Mouse (Mus musculus): ENCODE measurements around the gene Axl. TPM values are rescaled to one million over a fixed set of nuclear protein-coding genes. Genes with fewer than 3 reads are reported as not detected.

Gene Axl
- total and polyA plus RNA-seq, 3 experiments = 0.11 to 2.5 TPM; not detected in 1

DNA sequence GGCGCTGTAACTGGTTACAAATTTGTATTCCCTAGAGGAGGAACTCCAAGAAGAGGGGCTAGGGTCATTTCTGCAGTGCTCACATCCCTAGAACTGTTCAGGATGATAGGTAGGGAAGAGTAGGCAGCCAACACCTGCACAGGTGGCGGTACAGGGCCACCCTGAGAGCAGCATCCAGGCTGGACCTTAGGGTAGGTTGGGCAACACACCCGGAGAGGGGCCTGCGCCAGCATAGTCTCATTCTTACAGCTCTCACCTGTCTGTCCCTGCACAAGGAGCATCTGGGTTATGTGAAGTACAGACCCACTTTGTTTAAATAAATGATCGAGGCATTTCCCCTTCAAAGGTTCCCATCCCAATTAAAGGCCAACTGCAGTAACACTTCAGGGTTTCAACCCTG lies 67.7 kb downstream of the Axl start:
- Histone ChIP-seq H3K36me3 (replicated peaks) (peaks cover 80% of the 10 kb centered on the region), H3K4me1 (ENCODE audit: insufficient read depth, low read depth, low read length) (peaks cover 69% of the 10 kb centered on the region), H3K4me3 (ENCODE audit: low read depth, low read length) (no peak overlapping the region), H3K9me3 (replicated peaks) (no peaks in the 10 kb centered on the region), H3K27me3 (ENCODE audit: insufficient read depth, low read length) (no peaks in the 10 kb centered on the region)
- ATAC-seq (ENCODE audit: extremely low read depth, insufficient number of reproducible peaks, low FRiP score, poor library complexity, severe bottlenecking) (no peak), DNase-seq (ENCODE audit: low spot score) (no peak)
- TF ChIP-seq GATA1 (IDR thresholded peaks at IDR 0.05; ENCODE audit: borderline replicate concordance, low read length) (no peak), CTCF (IDR thresholded peaks at IDR 0.05; ENCODE audit: low read depth, low read length) (no peak), GATA2 (IDR thresholded peaks at IDR 0.05; ENCODE audit: borderline replicate concordance, low read depth, low read length) (no peak), TAL1 (conservative IDR thresholded peaks at IDR 0.05; ENCODE audit: low read depth, low read length) (no peak), POLR2AphosphoS5 (IDR thresholded peaks at IDR 0.05; ENCODE audit: insufficient replicate concordance, low read depth, low read length) (no peak)

DNA sequence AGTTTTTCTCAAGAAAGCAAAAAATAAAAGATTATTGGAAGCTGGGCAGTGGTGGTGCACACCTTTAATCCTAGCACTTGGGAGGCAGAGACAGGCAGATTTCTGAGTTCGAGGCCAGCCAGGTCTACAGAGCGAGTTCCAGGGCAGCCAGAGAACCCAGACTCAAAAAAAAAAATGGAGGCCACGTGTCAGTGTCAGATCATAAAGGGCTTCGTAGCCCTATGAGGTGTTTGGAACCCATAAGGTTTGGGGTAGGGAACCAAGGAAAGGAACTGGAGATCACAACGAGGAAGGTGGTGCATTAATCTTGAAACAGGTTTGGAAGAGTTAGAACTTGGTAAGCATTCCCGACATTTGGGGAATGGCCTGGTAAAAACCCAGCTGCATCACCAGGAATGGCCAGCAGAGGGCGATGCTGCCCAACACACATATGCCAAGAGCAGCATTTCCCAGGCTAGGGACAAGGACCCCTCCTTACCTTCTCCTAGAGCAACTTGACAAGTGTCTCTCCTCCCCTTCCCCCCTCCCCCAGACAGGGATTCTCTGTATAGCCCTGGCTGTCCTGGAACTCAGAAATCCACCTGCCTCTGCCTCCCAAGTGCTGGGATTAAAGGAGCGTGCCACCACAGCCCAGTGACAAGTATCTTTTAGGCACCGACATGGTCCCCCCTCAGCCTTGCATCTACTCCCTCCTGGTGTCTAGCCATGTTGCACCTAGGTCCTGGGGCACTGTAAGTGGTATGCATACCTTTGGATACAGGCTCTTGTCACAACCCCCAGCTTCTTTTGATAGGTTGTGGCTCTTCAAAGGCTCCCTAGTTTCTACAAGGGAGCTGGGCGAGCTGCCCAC lies 68.5 kb downstream of the Axl start:
- ATAC-seq (ENCODE audit: extremely low read depth, insufficient number of reproducible peaks, low FRiP score, poor library complexity, severe bottlenecking) (no peak), DNase-seq (ENCODE audit: low spot score) (no peak)
- no peaks in the 10 kb centered on the region for H3K9me3 ChIP-seq (replicated peaks)
- peak; percentile 97 for TF ChIP-seq CTCF (IDR thresholded peaks at IDR 0.05; ENCODE audit: low read depth, low read length)
- TF ChIP-seq POLR2AphosphoS5 (IDR thresholded peaks at IDR 0.05; ENCODE audit: insufficient replicate concordance, low read depth, low read length) = 0 out of 2 replicates have a peak, but pooled peaks have one; percentile 29
- no peak for TF ChIP-seq TAL1 (conservative IDR thresholded peaks at IDR 0.05; ENCODE audit: low read depth, low read length)
- TF ChIP-seq GATA1 (IDR thresholded peaks at IDR 0.05; ENCODE audit: borderline replicate concordance, low read length) = no peak
- TF ChIP-seq GATA2 (IDR thresholded peaks at IDR 0.05; ENCODE audit: borderline replicate concordance, low read depth, low read length) = no peak
- H3K4me3 ChIP-seq (ENCODE audit: low read depth, low read length) = no peak overlapping the region; the same call in 1 of the 2 replicates
- H3K27me3 ChIP-seq (ENCODE audit: insufficient read depth, low read length) = no peaks in the 10 kb centered on the region
- peaks cover 74% of the 10 kb centered on the region for H3K4me1 ChIP-seq (ENCODE audit: insufficient read depth, low read depth, low read length)
- H3K36me3 ChIP-seq (replicated peaks) = peaks cover 80% of the 10 kb centered on the region

DNA sequence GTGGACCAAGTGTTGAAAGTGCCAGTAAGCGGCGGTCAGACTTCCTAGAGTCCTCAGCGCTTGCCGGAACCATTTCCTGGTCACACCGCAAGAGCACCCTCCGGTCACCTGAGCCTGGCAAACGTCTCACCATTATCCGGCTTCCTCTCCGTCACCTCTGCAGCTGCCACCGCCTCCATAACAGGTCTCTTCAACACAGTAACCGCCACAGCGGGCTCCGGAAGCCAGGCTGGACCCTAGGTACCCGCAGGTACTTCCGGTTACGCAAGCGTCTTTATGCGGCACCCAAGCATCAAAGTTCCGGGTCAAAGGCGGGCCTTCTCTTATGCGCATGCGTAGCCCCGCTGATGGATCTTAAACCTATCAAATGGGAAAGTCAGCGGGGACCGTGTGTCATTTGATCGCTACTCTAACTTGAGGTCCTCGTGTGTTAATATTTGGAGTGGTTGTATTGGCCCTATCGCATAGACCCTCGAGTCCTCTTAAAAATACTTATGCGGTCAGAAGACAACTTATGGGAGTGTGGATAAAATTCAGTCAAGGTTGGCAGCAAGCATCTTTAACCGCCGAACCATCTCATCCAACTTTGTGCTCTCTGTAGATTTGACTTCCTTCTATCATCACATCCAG lies 69.6 kb downstream of the Axl start, which contains the start of gene Ccdc97:
Gene Ccdc97 (minus strand): TSS at position 301 of the 630 bp plus-strand sequence.
- H3K4me3 ChIP-seq (ENCODE audit: low read depth, low read length) = peak within 1 kb of the TSS; percentile 74
- DNase-seq (ENCODE audit: low spot score) = peak; percentile 79
- peak; percentile 71 for ATAC-seq (ENCODE audit: extremely low read depth, insufficient number of reproducible peaks, low FRiP score, poor library complexity, severe bottlenecking)
- H3K9me3 ChIP-seq (replicated peaks) = no peaks in the 10 kb centered on the region
- TF ChIP-seq POLR2AphosphoS5 (IDR thresholded peaks at IDR 0.05; ENCODE audit: insufficient replicate concordance, low read depth, low read length) = 0 out of 2 replicates have a peak, but pooled peaks have one; percentile 84
- no peak for TF ChIP-seq TAL1 (conservative IDR thresholded peaks at IDR 0.05; ENCODE audit: low read depth, low read length)
- TF ChIP-seq GATA2 (IDR thresholded peaks at IDR 0.05; ENCODE audit: borderline replicate concordance, low read depth, low read length) = no peak
- no peak for TF ChIP-seq GATA1 (IDR thresholded peaks at IDR 0.05; ENCODE audit: borderline replicate concordance, low read length)
- TF ChIP-seq CTCF (IDR thresholded peaks at IDR 0.05; ENCODE audit: low read depth, low read length) = no peak
- peaks cover 76% of the 10 kb centered on the region for H3K4me1 ChIP-seq (ENCODE audit: insufficient read depth, low read depth, low read length)
- no peaks in the 10 kb centered on the region for H3K27me3 ChIP-seq (ENCODE audit: insufficient read depth, low read length)
- H3K36me3 ChIP-seq (replicated peaks) = peaks cover 80% of the 10 kb centered on the region

DNA sequence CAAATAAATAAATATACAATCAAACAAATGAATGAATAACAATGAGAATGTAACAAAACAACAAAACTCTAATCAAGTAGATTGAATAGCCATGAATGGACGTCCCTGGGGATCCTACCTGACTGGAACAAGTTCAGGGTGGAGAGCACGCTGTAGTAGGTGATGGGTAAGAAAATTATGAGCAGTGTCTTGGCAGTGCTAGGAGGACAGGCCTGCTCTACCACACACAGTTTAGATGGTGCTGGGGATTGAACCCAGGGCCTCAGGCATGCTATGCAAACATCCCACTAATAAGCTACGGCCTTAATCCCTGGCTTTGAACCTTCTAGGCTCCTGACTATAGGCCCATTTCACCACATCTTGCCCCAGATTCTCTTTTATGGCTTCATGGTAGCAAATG lies 71.0 kb downstream of the Axl start:
- H3K36me3 ChIP-seq (replicated peaks) = peaks cover 80% of the 10 kb centered on the region
- no peak for DNase-seq (ENCODE audit: low spot score)
- H3K4me3 ChIP-seq (ENCODE audit: low read depth, low read length) = peak overlapping the region; percentile 74; the same call in 1 of the 2 replicates

DNA sequence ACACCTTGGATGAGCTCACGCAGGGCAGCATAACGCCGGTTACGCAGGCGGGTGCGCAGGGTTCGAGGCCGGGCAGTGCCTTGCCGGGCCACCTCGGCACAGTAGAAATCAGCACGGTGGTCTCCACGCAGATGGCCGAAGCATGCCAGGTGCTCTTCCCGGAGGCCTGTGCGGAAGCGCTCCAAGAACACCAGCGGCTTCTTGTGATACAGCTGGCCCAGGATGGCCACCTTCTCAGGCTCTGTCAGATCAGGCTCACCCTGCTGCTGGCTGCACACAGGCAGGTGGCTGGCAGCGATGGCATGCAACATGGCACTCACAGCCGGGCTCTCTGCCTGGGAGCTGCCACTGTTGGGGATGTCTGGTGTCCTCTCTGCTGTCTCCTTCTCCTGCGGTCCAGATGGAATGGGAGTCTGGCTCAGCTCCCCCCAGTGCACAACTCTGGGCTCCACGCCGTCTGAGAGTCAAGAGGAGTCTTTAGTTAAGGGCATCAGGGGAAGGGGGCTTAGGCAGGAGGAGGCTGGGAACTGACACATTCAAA lies 72.7 kb downstream of the Axl start:
- no peak for DNase-seq (ENCODE audit: low spot score)
- no peaks in the 10 kb centered on the region for H3K27me3 ChIP-seq (ENCODE audit: insufficient read depth, low read length)
- H3K4me3 ChIP-seq (ENCODE audit: low read depth, low read length) = no peak overlapping the region
- no peak for ATAC-seq (ENCODE audit: extremely low read depth, insufficient number of reproducible peaks, low FRiP score, poor library complexity, severe bottlenecking)
- H3K4me1 ChIP-seq (ENCODE audit: insufficient read depth, low read depth, low read length) = peaks cover 78% of the 10 kb centered on the region
- no peaks in the 10 kb centered on the region for H3K9me3 ChIP-seq (replicated peaks)
- TF ChIP-seq GATA2 (IDR thresholded peaks at IDR 0.05; ENCODE audit: borderline replicate concordance, low read depth, low read length) = no peak
- TF ChIP-seq POLR2AphosphoS5 (IDR thresholded peaks at IDR 0.05; ENCODE audit: insufficient replicate concordance, low read depth, low read length) = 0 out of 2 replicates have a peak, but pooled peaks have one; percentile 37
- peaks cover 86% of the 10 kb centered on the region for H3K36me3 ChIP-seq (replicated peaks)

More for the DNA sequence above, 71.0 kb downstream of the Axl start:
- ATAC-seq (ENCODE audit: extremely low read depth, insufficient number of reproducible peaks, low FRiP score, poor library complexity, severe bottlenecking) = no peak
- Histone ChIP-seq H3K4me1 (ENCODE audit: insufficient read depth, low read depth, low read length) (peaks cover 73% of the 10 kb centered on the region), H3K27me3 (ENCODE audit: insufficient read depth, low read length) (no peaks in the 10 kb centered on the region), H3K9me3 (replicated peaks) (no peaks in the 10 kb centered on the region)
- TF ChIP-seq POLR2AphosphoS5 (IDR thresholded peaks at IDR 0.05; ENCODE audit: insufficient replicate concordance, low read depth, low read length) (no peak; the same call in 1 of the 2 replicates), GATA1 (IDR thresholded peaks at IDR 0.05; ENCODE audit: borderline replicate concordance, low read length) (no peak), TAL1 (conservative IDR thresholded peaks at IDR 0.05; ENCODE audit: low read depth, low read length) (no peak)

DNA sequence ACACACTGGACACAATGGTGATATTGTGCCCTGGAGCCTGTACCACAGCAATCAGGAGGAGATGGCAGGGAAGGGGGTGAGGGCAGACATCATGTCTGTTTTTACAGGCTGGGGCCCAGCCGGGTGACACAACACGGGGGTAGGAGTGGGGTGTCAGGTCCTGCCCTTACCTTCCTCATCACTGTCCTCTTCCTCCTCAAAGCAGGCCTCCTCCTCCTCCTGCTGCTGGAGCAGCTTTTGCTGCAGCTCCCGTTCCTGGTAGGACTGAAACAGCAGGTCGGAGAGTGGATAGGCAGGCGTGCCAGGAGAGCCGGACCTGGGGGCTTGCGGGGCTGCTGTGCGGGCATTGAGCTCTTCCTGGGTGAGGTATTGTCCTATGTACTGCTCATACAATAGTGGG lies 73.9 kb downstream of the Axl start:
- TF ChIP-seq TAL1 (conservative IDR thresholded peaks at IDR 0.05; ENCODE audit: low read depth, low read length) = no peak
- 0 out of 2 replicates have a peak, but pooled peaks have one; percentile 32 for TF ChIP-seq POLR2AphosphoS5 (IDR thresholded peaks at IDR 0.05; ENCODE audit: insufficient replicate concordance, low read depth, low read length)
- no peak overlapping the region for H3K4me3 ChIP-seq (ENCODE audit: low read depth, low read length)
- H3K4me1 ChIP-seq (ENCODE audit: insufficient read depth, low read depth, low read length) = peaks cover 78% of the 10 kb centered on the region
- H3K27me3 ChIP-seq (ENCODE audit: insufficient read depth, low read length) = no peaks in the 10 kb centered on the region
- H3K9me3 ChIP-seq (replicated peaks) = no peaks in the 10 kb centered on the region
- no peak for DNase-seq (ENCODE audit: low spot score)
- no peak for ATAC-seq (ENCODE audit: extremely low read depth, insufficient number of reproducible peaks, low FRiP score, poor library complexity, severe bottlenecking)
- peaks cover 86% of the 10 kb centered on the region for H3K36me3 ChIP-seq (replicated peaks)
